Mouse (Mus musculus): ENCODE data around the gene Dstn.

Gene Dstn

GRCm38 (mm10) chr2:143914760-143915599 is at the start of gene Dstn:
Dstn (plus strand) TSS chr2:143915320.
- in situ Hi-C loops (cut with MboI; ENCODE audit: unreplicated experiment in 2 of 2) = loop anchor here in 1 of 2 experiments (5.0 kb wide), 1 partner anchor 78 kb away; no protein-coding TSS in a partner anchor

DNA sequence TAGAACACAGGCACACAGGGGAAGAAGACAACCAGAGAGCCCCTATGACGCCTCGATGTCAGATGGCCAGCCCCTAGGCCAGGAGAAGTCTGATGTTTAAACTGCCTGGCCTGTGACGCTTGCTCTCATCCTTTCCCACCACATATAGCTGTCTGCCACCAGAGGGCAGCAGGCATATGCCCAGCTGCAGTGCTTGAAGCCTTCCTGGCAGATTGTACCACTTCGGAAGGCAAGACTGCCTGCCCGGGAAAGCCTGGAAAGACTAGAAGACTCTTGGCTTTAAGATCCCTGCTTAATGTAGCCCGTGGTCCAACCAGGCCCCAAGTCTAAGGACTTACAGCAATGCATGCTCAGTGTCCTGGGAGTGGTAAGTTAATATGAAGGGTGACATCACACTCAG is 47.8 kb upstream of the Dstn start:
- in situ Hi-C loops (cut with MboI; ENCODE audit: unreplicated experiment in 2 of 2) = loop anchor here in 1 of 2 experiments (10.0 kb wide), 2 partner anchors 347 to 417 kb away; no protein-coding TSS in a partner anchor

GRCm38 (mm10) chr2:143870936-143871688 is 44.0 kb upstream of the Dstn start:
- in situ Hi-C loops (cut with MboI; ENCODE audit: unreplicated experiment in 2 of 2) = no loop called here

GRCm38 (mm10) chr2:143876026-143876425 is 39.1 kb upstream of the Dstn start:
- in situ Hi-C loops (cut with MboI; ENCODE audit: unreplicated experiment in 2 of 2) = no loop called here

DNA sequence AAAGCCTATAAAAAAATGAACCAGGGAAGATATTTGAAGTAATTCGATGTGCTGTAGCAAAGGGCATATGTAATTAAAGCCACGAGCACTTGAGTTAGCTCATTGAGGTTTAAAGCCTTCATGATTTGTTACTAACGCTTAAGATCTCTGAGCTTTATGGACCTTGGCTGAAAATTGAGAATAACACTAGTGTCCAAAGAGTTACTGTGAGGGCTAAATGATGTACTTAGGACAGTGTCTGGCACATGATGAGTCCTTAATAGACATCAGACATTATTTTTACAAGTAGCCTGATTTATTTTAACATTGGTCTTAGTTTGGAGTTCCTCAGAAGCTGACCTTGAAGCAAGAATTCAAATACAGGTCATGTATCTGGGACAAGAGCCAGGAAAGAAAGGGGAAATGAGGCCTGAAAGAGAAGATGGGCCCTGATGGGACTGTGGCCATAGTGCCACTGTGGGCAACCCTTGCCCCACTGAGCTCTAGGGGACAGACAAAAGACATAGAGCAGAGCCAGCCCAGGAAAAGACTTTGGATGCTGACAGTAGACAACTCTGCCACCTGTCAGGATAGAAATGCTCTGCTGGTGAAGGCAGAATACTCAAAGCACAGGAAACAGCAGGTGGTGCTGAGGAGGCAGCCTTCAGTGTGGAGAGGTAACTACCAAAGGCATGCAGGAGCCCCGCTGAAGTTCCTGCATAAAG is 38.0 kb upstream of the Dstn start:
- in situ Hi-C loops (cut with MboI; ENCODE audit: unreplicated experiment in 2 of 2) = no loop called here

DNA sequence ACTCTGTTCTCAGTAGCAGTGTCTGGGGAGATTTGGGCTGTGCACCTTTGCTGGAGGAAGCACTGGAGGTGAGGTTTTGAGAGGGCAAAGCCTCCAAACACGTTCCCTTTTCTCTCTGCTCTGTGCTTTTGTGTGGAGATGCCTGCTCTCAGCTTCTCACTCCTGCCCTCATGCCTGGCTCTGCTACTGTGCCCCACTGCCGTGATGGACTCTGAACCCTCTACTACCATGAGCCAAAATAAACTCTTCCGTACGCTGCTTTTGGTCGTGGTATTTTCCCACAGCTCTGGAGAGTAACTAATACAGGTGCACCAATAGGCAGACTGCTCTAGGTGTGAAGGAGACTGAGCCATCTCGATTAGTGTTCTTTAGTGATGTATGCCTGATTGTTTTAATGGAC is 35.8 kb upstream of the Dstn start:
- in situ Hi-C loops (cut with MboI; ENCODE audit: unreplicated experiment in 2 of 2) = no loop called here

DNA sequence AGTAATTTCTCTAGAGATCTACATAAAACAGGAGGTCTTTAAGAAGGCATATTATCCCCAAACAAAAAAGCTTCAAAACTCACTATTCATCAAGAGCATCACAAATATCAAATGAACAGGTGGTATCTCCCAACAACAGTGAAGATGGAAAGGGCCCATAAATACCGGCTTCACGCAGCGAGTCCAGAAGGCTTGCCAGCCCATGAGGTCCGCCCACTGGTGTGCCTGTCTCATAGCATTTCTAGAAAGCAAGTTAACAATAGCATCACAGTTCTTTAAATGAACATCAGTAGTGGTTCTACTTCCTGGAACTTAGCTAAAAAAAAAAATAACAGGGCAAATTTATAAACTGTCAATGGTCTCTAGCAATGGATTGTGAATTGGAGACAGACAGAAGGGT is 33.1 kb upstream of the Dstn start:
- in situ Hi-C loops (cut with MboI; ENCODE audit: unreplicated experiment in 2 of 2) = no loop called here

GRCm38 (mm10) chr2:143882606-143883288 is 32.4 kb upstream of the Dstn start:
- in situ Hi-C loops (cut with MboI; ENCODE audit: unreplicated experiment in 2 of 2) = no loop called here

DNA sequence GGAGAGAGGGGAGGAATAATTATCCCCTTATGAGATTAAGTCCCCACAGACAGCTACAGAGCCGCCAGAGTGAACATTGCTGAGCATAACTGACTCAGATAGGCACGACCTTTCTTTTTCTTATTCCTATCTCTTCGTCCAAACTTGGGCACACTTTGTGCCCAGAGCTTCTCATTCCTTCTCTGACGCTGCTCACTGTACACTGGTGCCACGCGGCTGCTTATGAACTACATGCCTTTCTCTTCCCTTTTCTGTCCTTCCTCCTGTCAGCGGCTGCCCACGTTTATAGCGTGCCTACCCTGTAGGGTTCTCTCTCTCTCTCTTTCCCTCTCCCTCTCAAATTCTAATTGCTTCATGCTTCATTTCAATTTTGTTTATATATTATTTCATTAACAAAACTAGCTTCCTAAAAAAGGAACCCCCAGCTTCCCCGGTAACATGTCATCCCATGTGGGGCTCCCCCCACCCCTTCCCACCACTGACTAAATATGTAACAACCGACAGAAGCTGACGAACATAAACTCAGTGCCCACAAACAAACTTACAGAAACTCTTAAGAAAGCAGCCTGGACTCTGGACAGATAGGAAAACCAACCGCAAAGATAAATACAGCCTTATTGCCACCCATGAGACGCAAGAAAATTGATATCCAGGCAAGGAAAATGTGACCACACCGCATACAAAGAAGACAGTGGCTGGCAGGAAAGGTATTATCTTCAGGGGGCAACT is 25.8 kb upstream of the Dstn start:
- in situ Hi-C loops (cut with MboI; ENCODE audit: unreplicated experiment in 2 of 2) = no loop called here

DNA sequence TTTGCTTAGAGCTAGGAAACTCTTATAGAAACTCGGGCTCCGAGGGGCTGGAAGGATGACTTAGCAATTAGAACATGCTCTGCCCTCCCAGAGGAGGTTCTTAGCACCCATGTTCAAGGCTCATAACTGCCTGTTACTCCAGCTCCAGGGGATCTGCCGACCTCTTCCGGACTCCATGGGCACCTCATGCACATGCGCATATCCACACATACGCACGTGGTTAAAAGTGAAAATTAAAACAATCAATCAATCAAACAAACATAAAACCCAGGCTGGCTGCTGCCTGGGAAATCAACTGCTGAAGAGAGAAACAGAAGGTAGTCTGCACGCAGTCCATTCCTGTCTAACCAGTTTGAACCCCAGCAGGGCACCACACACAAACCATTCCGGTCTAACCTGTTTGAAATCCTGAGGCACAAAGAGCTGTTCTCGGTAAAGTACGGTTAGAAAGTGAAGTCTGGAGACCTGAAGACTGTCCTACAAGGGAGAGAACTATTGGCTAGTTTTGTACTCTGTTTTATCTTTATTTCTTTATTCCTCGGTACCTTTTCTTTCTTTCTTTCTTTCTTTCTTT is 25.2 kb upstream of the Dstn start:
- in situ Hi-C loops (cut with MboI; ENCODE audit: unreplicated experiment in 2 of 2) = no loop called here

- in situ Hi-C loops (cut with MboI; ENCODE audit: unreplicated experiment in 2 of 2) = no loop called here
Measured at GRCm38 (mm10) chr2:143891302-143892048, 23.6 kb upstream of the Dstn start.

GRCm38 (mm10) chr2:143899470-143900220 is 15.5 kb upstream of the Dstn start:
- in situ Hi-C loops (cut with MboI; ENCODE audit: unreplicated experiment in 2 of 2) = no loop called here

DNA sequence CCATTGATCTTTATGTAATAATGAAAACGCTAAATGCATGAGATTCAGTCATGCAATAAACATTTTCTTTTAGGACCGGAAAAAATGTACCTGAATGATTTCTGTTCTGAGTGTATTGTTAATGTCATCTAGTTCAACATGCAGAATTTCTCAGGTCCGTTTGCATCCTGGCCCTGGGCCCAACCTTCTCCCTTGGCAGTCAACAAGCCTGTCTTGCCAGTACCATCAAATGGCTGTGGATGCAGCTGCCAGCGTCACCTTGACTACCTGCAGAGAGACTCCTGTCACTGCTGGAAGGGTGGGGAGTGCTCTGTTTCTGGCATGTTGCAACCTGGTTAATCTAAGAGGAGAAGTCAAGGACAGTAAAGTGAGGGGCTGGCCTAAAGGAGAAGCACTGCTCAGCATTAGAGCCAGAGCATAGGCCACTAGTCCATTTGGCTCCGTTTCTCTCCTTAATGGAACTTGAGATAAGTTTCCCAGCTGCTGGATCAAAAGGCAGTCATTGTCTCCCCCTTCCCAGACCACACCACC is 14.2 kb upstream of the Dstn start:
- in situ Hi-C loops (cut with MboI; ENCODE audit: unreplicated experiment in 2 of 2) = no loop called here

GRCm38 (mm10) chr2:143903376-143904045 is 11.6 kb upstream of the Dstn start:
- in situ Hi-C loops (cut with MboI; ENCODE audit: unreplicated experiment in 2 of 2) = no loop called here

DNA sequence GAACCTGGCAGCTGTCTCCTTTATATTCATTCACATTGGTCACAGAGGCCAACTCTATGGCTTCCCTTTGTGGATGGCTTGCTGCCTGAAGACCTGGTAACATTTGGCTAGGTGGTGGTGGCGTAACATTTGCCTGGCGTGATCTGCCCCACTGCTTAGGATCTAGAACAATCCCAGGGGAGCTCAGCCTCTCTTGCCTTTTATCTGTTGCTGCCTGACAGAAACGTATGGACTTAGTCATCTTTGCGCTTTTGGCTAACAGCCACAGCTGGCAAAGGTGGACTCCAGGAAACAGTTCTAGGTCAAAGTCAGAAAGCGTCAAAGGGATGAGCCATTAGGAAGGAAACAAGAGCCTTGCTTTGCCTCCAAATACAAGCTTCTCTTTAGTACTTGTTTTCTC is 10.2 kb upstream of the Dstn start:
- in situ Hi-C loops (cut with MboI; ENCODE audit: unreplicated experiment in 2 of 2) = no loop called here

DNA sequence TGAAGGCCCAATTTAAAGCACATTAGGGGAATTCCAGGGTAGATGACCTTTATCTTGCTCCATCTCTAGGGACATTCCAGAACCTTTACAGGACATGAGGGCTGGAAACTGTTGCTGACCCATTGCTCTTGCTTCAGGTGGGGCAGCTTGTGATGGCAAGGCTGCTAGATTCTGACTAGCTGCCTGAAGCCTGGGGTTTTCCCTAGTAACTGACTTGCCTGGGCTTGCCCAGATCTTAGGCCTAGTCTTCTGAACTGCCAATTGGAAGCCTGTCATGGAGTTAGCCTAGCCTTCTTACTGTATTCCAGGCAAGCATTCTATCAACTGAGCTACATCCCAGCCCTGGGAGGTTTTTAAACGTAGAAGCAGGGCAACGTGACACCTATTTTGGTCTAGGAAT is 5.9 kb upstream of the Dstn start:
- in situ Hi-C loops (cut with MboI; ENCODE audit: unreplicated experiment in 2 of 2) = no loop called here

DNA sequence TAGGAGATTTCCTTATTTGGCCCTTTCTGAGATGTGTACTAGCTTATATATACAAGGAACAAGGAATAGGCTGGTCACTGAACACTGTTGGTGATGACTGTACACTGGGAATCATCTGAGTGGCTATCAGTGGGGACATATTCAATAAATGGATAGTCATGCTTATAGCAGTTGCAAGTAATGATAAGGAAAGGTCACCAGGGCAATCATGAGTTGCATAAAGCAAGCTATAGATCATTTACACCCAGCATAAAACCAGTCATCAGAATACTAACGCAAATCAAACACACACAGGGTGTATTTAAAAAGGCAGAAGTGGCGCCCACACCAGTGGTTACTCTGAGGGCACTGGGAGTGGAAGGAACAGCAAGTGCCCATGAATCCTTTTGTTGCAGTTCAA is 2.9 kb upstream of the Dstn start:
- in situ Hi-C loops (cut with MboI; ENCODE audit: unreplicated experiment in 2 of 2) = loop anchor here in 1 of 2 experiments (5.0 kb wide), 1 partner anchor 75 kb away; no protein-coding TSS in a partner anchor
